Mouse (Mus musculus) left cerebral cortex, postnatal 14 days (tissue): ENCODE data around the gene Ror1. TPM values are rescaled to one million over a fixed set of nuclear protein-coding genes. Genes with fewer than 3 reads are reported as not detected.

Source experiments
- DNase-seq, 2 experiments: peaks; one replicate each; pipeline ENCODE4 v3.0.0; 2021 to 2022; ENCODE audit warnings: low spot score in 2 of 2, mixed read lengths in 1 of 2
- intact Hi-C: fragments of 180-260 bp; cut with DNase I; formaldehyde crosslinking; loops from one replicate; pipeline ENCODE4 v1.15.1; 2025
- total RNA-seq, 2 experiments: library from RNA; stranded (reverse); gene quantifications; 2 replicates each; pipeline ENCODE4 v1.2.3; 2021

Ror1 gene
- total RNA-seq, 2 experiments from 2014 or later = 1.0 to 1.2 TPM

- intact Hi-C loops = no loop called here
- DNase-seq = no peak
Observed at GRCm38 (mm10) chr4:100107593-100107992, 12.0 kb downstream of the Ror1 start.

GRCm38 (mm10) chr4:100108551-100108950 lies 13.0 kb downstream of the Ror1 start:
- no peak for DNase-seq
- intact Hi-C loops = no loop called here

GRCm38 (mm10) chr4:100114148-100114547 lies 18.6 kb downstream of the Ror1 start:
- no peak for DNase-seq
- intact Hi-C loops = no loop called here

- no peak for DNase-seq
- intact Hi-C loops = no loop called here
Observed at GRCm38 (mm10) chr4:100116366-100116765, 20.8 kb downstream of the Ror1 start.

GRCm38 (mm10) chr4:100118676-100119075 lies 23.1 kb downstream of the Ror1 start:
- DNase-seq = no peak
- intact Hi-C loops = no loop called here

GRCm38 (mm10) chr4:100119431-100119830 lies 23.8 kb downstream of the Ror1 start:
- intact Hi-C loops = no loop called here
- no peak for DNase-seq

GRCm38 (mm10) chr4:100120547-100120946 lies 25.0 kb downstream of the Ror1 start:
- no peak for DNase-seq
- intact Hi-C loops = no loop called here

- DNase-seq = no peak
Observed at GRCm38 (mm10) chr4:100122436-100122835, 26.8 kb downstream of the Ror1 start.

GRCm38 (mm10) chr4:100123519-100123918 lies 27.9 kb downstream of the Ror1 start:
- intact Hi-C loops = no loop called here
- DNase-seq = no peak

More at GRCm38 (mm10) chr4:100122436-100122835, 26.8 kb downstream of the Ror1 start:
- intact Hi-C loops = no loop called here

- no peak for DNase-seq
- intact Hi-C loops = no loop called here
Observed at GRCm38 (mm10) chr4:100124056-100124455, 28.5 kb downstream of the Ror1 start.

GRCm38 (mm10) chr4:100124935-100125334 lies 29.3 kb downstream of the Ror1 start:
- intact Hi-C loops = no loop called here

GRCm38 (mm10) chr4:100126531-100127310 lies 31.1 kb downstream of the Ror1 start:
- intact Hi-C loops = no loop called here
- DNase-seq = no peak

More at GRCm38 (mm10) chr4:100124935-100125334, 29.3 kb downstream of the Ror1 start:
- no peak for DNase-seq

GRCm38 (mm10) chr4:100128026-100128922 lies 32.7 kb downstream of the Ror1 start:
- intact Hi-C loops = no loop called here

GRCm38 (mm10) chr4:100129201-100129600 lies 33.6 kb downstream of the Ror1 start:
- intact Hi-C loops = no loop called here
- no peak for DNase-seq

More at GRCm38 (mm10) chr4:100128026-100128922, 32.7 kb downstream of the Ror1 start:
- no peak for DNase-seq

GRCm38 (mm10) chr4:100130771-100131475 lies 35.3 kb downstream of the Ror1 start:
- DNase-seq = peak in 1 of 2 experiments; percentile 42
- intact Hi-C loops = no loop called here

GRCm38 (mm10) chr4:100131488-100131887 lies 35.9 kb downstream of the Ror1 start:
- no peak for DNase-seq
- intact Hi-C loops = no loop called here

- DNase-seq = no peak
- intact Hi-C loops = no loop called here
Observed at GRCm38 (mm10) chr4:100132261-100132660, 36.7 kb downstream of the Ror1 start.

- DNase-seq = no peak
- intact Hi-C loops = no loop called here
Observed at GRCm38 (mm10) chr4:100136046-100136445, 40.5 kb downstream of the Ror1 start.

GRCm38 (mm10) chr4:100137102-100137835 lies 41.7 kb downstream of the Ror1 start:
- intact Hi-C loops = no loop called here

More at GRCm38 (mm10) chr4:100137102-100137835, 41.7 kb downstream of the Ror1 start:
- DNase-seq = no peak
